Mouse (Mus musculus): ENCODE measurements at regions not wholly inside any gene's neighbourhood (a gene's known extent, or its start where the extent isn't known, plus 50 kb on each side); places are given as distances from the start of the nearest gene placed in this dataset.

GRCm38 (mm10) chr17:61866154-61866553 lies 1015.0 kb downstream of the Efna5 start:
- H3K27ac ChIP-seq (ENCODE audit: control insufficient read depth, low read depth, low read length) = no peak overlapping the region
- peaks cover 0 to 3% of the 10 kb centered on the region in 2 experiments; a peak in 1 of 4 replicates for H3K4me1 ChIP-seq (ENCODE audit: control insufficient read depth in 1 of 2, insufficient read depth in 2 of 2, low read length in 2 of 2)
- no peaks in the 10 kb centered on the region for H3K9me3 ChIP-seq (replicated peaks; ENCODE audit: insufficient read depth, low read length)
- H3K79me2 ChIP-seq (ENCODE audit: control insufficient read depth, insufficient read depth, low read length, poor library complexity) = no peaks in the 10 kb centered on the region
- TF ChIP-seq EP300 (IDR thresholded peaks at IDR 0.05; ENCODE audit: low read depth in 1 of 2, low read length in 2 of 2) = peak in 1 of 2 experiments; percentile 33; a peak in 1 of 4 replicates
- TF ChIP-seq RCOR1 (IDR thresholded peaks at IDR 0.05; ENCODE audit: low read depth, low read length) = peak; percentile 92
- no peak for TF ChIP-seq MAX (IDR thresholded peaks at IDR 0.05; ENCODE audit: low read length)
- peak; percentile 22; the same call in 1 of the 2 replicates for TF ChIP-seq TCF12 (IDR thresholded peaks at IDR 0.05; ENCODE audit: low read depth, low read length)
- TF ChIP-seq MYB (IDR thresholded peaks at IDR 0.05; ENCODE audit: low read depth, low read length) = no peak
- peak; percentile 48 for TF ChIP-seq GATA1 (IDR thresholded peaks at IDR 0.05; ENCODE audit: low read depth, low read length)
- H3K9ac ChIP-seq (ENCODE audit: control insufficient read depth, low read depth, low read length, poor library complexity, severe bottlenecking) = no peak overlapping the region
- no peak overlapping the region for H3K4me3 ChIP-seq (ENCODE audit: control insufficient read depth in 1 of 2, insufficient read depth in 1 of 2, low read depth in 2 of 2, low read length in 2 of 2)
- H3K27me3 ChIP-seq (ENCODE audit: control insufficient read depth in 1 of 2, insufficient read depth in 2 of 2, low read length in 2 of 2) = no peaks in the 10 kb centered on the region
- peak; percentile 27 for DNase-seq (ENCODE audit: low read depth, low spot score)
- peaks cover 0 to 5% of the 10 kb centered on the region in 2 experiments; a peak in 2 of 4 replicates for H3K36me3 ChIP-seq (ENCODE audit: control insufficient read depth in 1 of 2, insufficient read depth in 2 of 2, low read length in 2 of 2)

- Histone ChIP-seq H3K79me2 (ENCODE audit: control insufficient read depth, insufficient read depth, low read length, poor library complexity) (no peaks in the 10 kb centered on the region), H3K9ac (ENCODE audit: control insufficient read depth, low read depth, low read length, poor library complexity, severe bottlenecking) (no peak overlapping the region), H3K27ac (ENCODE audit: control insufficient read depth, low read depth, low read length) (no peak overlapping the region), H3K4me1 (ENCODE audit: control insufficient read depth in 1 of 2, insufficient read depth in 2 of 2, low read length in 2 of 2) (no peaks in the 10 kb centered on the region; a peak in 1 of 4 replicates), H3K36me3 (ENCODE audit: control insufficient read depth in 1 of 2, insufficient read depth in 2 of 2, low read length in 2 of 2) (peaks cover 0 to 5% of the 10 kb centered on the region in 2 experiments; a peak in 2 of 4 replicates), H3K27me3 (ENCODE audit: control insufficient read depth in 1 of 2, insufficient read depth in 2 of 2, low read length in 2 of 2) (no peaks in the 10 kb centered on the region), H3K4me3 (ENCODE audit: control insufficient read depth in 1 of 2, insufficient read depth in 1 of 2, low read depth in 2 of 2, low read length in 2 of 2) (no peak overlapping the region), H3K9me3 (replicated peaks; ENCODE audit: insufficient read depth, low read length) (no peaks in the 10 kb centered on the region)
- no peak for DNase-seq (ENCODE audit: low read depth, low spot score)
- no peak for TF ChIP-seq EP300 (IDR thresholded peaks at IDR 0.05; ENCODE audit: low read depth in 1 of 2, low read length in 2 of 2)
- TF ChIP-seq ETS1 (IDR thresholded peaks at IDR 0.05; ENCODE audit: low read depth, low read length) = no peak
- TF ChIP-seq RCOR1 (IDR thresholded peaks at IDR 0.05; ENCODE audit: low read depth, low read length) = no peak
Observed at GRCm38 (mm10) chr17:61862437-61862836, 1018.7 kb downstream of the Efna5 start.

GRCm38 (mm10) chr17:61837555-61837954 lies 1043.6 kb downstream of the Efna5 start:
- H3K9me3 ChIP-seq (replicated peaks; ENCODE audit: insufficient read depth, low read length) = 0 out of 2 replicates have a peak, but pooled peaks cover 2% of the 10 kb centered on the region
- TF ChIP-seq RCOR1 (IDR thresholded peaks at IDR 0.05; ENCODE audit: low read depth, low read length) (no peak), HCFC1 (IDR thresholded peaks at IDR 0.05; ENCODE audit: low read depth, low read length) (no peak), MAZ (IDR thresholded peaks at IDR 0.05; ENCODE audit: low read depth, low read length) (no peak), CHD2 (IDR thresholded peaks at IDR 0.05; ENCODE audit: low read length) (no peak), TBP (IDR thresholded peaks at IDR 0.05; ENCODE audit: low read depth, low read length) (no peak), ETS1 (IDR thresholded peaks at IDR 0.05; ENCODE audit: low read depth, low read length) (no peak), BHLHE40 (IDR thresholded peaks at IDR 0.05; ENCODE audit: borderline replicate concordance, low read depth, low read length) (no peak), UBTF (IDR thresholded peaks at IDR 0.05; ENCODE audit: borderline replicate concordance, insufficient read depth, low read depth, low read length) (no peak), POLR2A (IDR thresholded peaks at IDR 0.05; ENCODE audit: control insufficient read depth in 1 of 2, insufficient read depth in 1 of 2, low read depth in 1 of 2, low read length in 2 of 2, poor library complexity in 1 of 2) (no peak), MXI1 (IDR thresholded peaks at IDR 0.05; ENCODE audit: low read depth, low read length) (no peak), ZNF384 (IDR thresholded peaks at IDR 0.05; ENCODE audit: low read depth, low read length) (no peak), USF1 (IDR thresholded peaks at IDR 0.05; ENCODE audit: low read depth, low read length) (no peak), TCF12 (IDR thresholded peaks at IDR 0.05; ENCODE audit: low read depth, low read length) (no peak), E2F4 (IDR thresholded peaks at IDR 0.05; ENCODE audit: borderline replicate concordance, low read depth, low read length) (no peak), GABPA (IDR thresholded peaks at IDR 0.05; ENCODE audit: low read depth, low read length) (no peak), ELF1 (IDR thresholded peaks at IDR 0.05; ENCODE audit: low read depth, low read length) (no peak), ZKSCAN1 (IDR thresholded peaks at IDR 0.05; ENCODE audit: low read depth, low read length) (no peak), KAT2A (conservative IDR thresholded peaks at IDR 0.05; ENCODE audit: low read depth, low read length) (no peak), RAD21 (IDR thresholded peaks at IDR 0.05; ENCODE audit: low read depth, low read length) (no peak), USF2 (IDR thresholded peaks at IDR 0.05; ENCODE audit: borderline replicate concordance in 1 of 2, insufficient read depth in 1 of 2, low read depth in 1 of 2, low read length in 2 of 2) (no peak)

More at GRCm38 (mm10) chr17:61837555-61837954, 1043.6 kb downstream of the Efna5 start:
- Histone ChIP-seq H3K79me2 (ENCODE audit: control insufficient read depth, insufficient read depth, low read length, poor library complexity) (no peaks in the 10 kb centered on the region), H3K27ac (ENCODE audit: control insufficient read depth, low read depth, low read length) (no peak overlapping the region), H3K27me3 (ENCODE audit: control insufficient read depth in 1 of 2, insufficient read depth in 2 of 2, low read length in 2 of 2) (no peaks in the 10 kb centered on the region), H3K9ac (ENCODE audit: control insufficient read depth, low read depth, low read length, poor library complexity, severe bottlenecking) (no peak overlapping the region), H3K36me3 (ENCODE audit: control insufficient read depth in 1 of 2, insufficient read depth in 2 of 2, low read length in 2 of 2) (no peaks in the 10 kb centered on the region), H3K4me3 (ENCODE audit: control insufficient read depth in 1 of 2, insufficient read depth in 1 of 2, low read depth in 2 of 2, low read length in 2 of 2) (no peak overlapping the region), H3K4me1 (ENCODE audit: control insufficient read depth in 1 of 2, insufficient read depth in 2 of 2, low read length in 2 of 2) (no peaks in the 10 kb centered on the region)
- DNase-seq (ENCODE audit: low read depth, low spot score) = no peak

All from MEL (cell line).